Comparison of ENCODE assay signal across 8 mouse cellular contexts in the genomic region with DNA sequence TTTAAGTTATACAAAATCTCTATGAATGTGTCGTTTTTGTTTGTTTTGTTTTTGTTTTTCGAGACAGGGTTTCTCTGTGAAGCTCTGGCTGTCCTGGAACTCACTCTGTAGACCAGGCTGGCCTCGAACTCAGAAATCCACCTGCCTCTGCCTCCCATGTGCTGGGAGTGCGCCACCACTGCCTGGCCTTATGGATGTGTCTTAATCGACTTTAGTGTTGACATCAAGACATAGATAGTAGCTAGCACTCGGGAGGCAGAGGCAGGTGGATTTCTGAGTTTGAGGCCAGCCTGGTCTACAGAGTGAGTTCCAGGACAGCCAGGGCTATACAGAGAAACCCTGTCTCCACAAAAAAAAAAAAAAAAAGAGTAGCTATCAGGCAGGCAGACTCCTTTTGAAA. TPM values are rescaled to one million over a fixed set of nuclear protein-coding genes. Genes with fewer than 3 reads are reported as not detected.
DNase-seq lines count a peak whose midpoint lies in the region; ATAC-seq and TF ChIP-seq lines count a peak whose summit lies in the region.
"Not testable (repeated sequence)": the region's sequence is repeated elsewhere in the genome, so short reads cannot be mapped to it uniquely, and the experiment has no call there.

No protein-coding gene starts in this region.

- not testable (repeated sequence) for ATAC-seq in G1E (ENCODE audit: extremely low read depth, insufficient number of reproducible peaks, low FRiP score, poor library complexity, severe bottlenecking); embryonic facial prominence, embryonic 14.5 days (ENCODE audit: low read depth); forebrain, postnatal 0 days; hindbrain, embryonic 12.5 days (ENCODE audit: low FRiP score); kidney, embryonic 15.5 days (replicated peaks; ENCODE audit: low FRiP score); liver, embryonic 12.5 days; neural tube, embryonic 14.5 days (ENCODE audit: low read depth)

- not testable (repeated sequence) for H3K27me3 ChIP-seq in G1E (ENCODE audit: insufficient read depth, low read length); embryonic facial prominence, embryonic 14.5 days (replicated peaks; ENCODE audit: control insufficient read depth, insufficient read depth, low read length); forebrain, postnatal 0 days (ENCODE audit: insufficient read depth, low read length); hindbrain, embryonic 12.5 days; kidney, embryonic 15.5 days; liver, embryonic 12.5 days (replicated peaks); neural tube, embryonic 14.5 days (ENCODE audit: control insufficient read depth, insufficient read depth, low read length)
- peaks cover 18% of the 10 kb centered on the region for H3K27me3 ChIP-seq in midbrain, embryonic 10.5 days (ENCODE audit: low read depth, poor library complexity, severe bottlenecking)

- not testable (repeated sequence) for TF ChIP-seq CTCF in G1E (IDR thresholded peaks at IDR 0.05; ENCODE audit: low read depth, low read length); forebrain, postnatal 0 days (IDR thresholded peaks at IDR 0.05; ENCODE audit: low read depth)

- not testable (repeated sequence) for DNase-seq in G1E (ENCODE audit: low spot score); embryonic facial prominence, embryonic 14.5 days (ENCODE audit: low spot score); forebrain, postnatal 0 days; midbrain, embryonic 10.5 days (ENCODE audit: low spot score)

- peaks cover 58% of the 10 kb centered on the region for H3K36me3 ChIP-seq in G1E (replicated peaks)
- not testable (repeated sequence) for H3K36me3 ChIP-seq in embryonic facial prominence, embryonic 14.5 days (ENCODE audit: control insufficient read depth, insufficient read depth, low read length); forebrain, postnatal 0 days (ENCODE audit: insufficient read depth); hindbrain, embryonic 12.5 days; kidney, embryonic 15.5 days; midbrain, embryonic 10.5 days; neural tube, embryonic 14.5 days (ENCODE audit: control insufficient read depth, insufficient read depth, low read length)
- H3K36me3 ChIP-seq in liver, embryonic 12.5 days = peaks cover 38% of the 10 kb centered on the region

- peak overlapping the region; percentile 92 for H3K4me2 ChIP-seq in embryonic facial prominence, embryonic 14.5 days (ENCODE audit: low read depth, low read length)
- H3K4me2 ChIP-seq in forebrain, postnatal 0 days (ENCODE audit: low read depth) = peak overlapping the region; percentile 85
- H3K4me2 ChIP-seq in hindbrain, embryonic 12.5 days (replicated peaks) = peak overlapping the region; percentile 63
- peak overlapping the region; percentile 90 for H3K4me2 ChIP-seq in kidney, embryonic 15.5 days
- peak overlapping the region; percentile 93 for H3K4me2 ChIP-seq in liver, embryonic 12.5 days
- peak overlapping the region; percentile 71; the same call in 1 of the 2 replicates for H3K4me2 ChIP-seq in neural tube, embryonic 14.5 days (ENCODE audit: low read depth, low read length)

- not testable (repeated sequence) for H3K9me3 ChIP-seq in G1E (replicated peaks); embryonic facial prominence, embryonic 14.5 days (ENCODE audit: control insufficient read depth, low read length); forebrain, postnatal 0 days (ENCODE audit: low read length); hindbrain, embryonic 12.5 days (replicated peaks); kidney, embryonic 15.5 days (replicated peaks); liver, embryonic 12.5 days (replicated peaks); midbrain, embryonic 10.5 days (replicated peaks); neural tube, embryonic 14.5 days (ENCODE audit: control insufficient read depth, low read length)

- H3K4me1 ChIP-seq in G1E (ENCODE audit: insufficient read depth, low read depth, low read length) = peaks cover 71% of the 10 kb centered on the region
- H3K4me1 ChIP-seq in embryonic facial prominence, embryonic 14.5 days (ENCODE audit: control insufficient read depth, insufficient read depth, low read length) = peaks cover 31% of the 10 kb centered on the region
- H3K4me1 ChIP-seq in forebrain, postnatal 0 days (ENCODE audit: insufficient read depth) = peaks cover 16% of the 10 kb centered on the region
- peaks cover 46% of the 10 kb centered on the region for H3K4me1 ChIP-seq in hindbrain, embryonic 12.5 days
- H3K4me1 ChIP-seq in kidney, embryonic 15.5 days = peaks cover 58% of the 10 kb centered on the region
- H3K4me1 ChIP-seq in liver, embryonic 12.5 days = peaks cover 73% of the 10 kb centered on the region
- H3K4me1 ChIP-seq in midbrain, embryonic 10.5 days = peaks cover 56% of the 10 kb centered on the region
- peaks cover 27% of the 10 kb centered on the region for H3K4me1 ChIP-seq in neural tube, embryonic 14.5 days (ENCODE audit: control insufficient read depth, insufficient read depth, low read length)

- H3K4me3 ChIP-seq in G1E (ENCODE audit: low read depth, low read length) = peak overlapping the region; percentile 48; the same call in 1 of the 2 replicates
- peak overlapping the region; percentile 92 for H3K4me3 ChIP-seq in embryonic facial prominence, embryonic 14.5 days (ENCODE audit: low read depth, low read length)
- not testable (repeated sequence) for H3K4me3 ChIP-seq in forebrain, postnatal 0 days (ENCODE audit: low read depth, low read length)
- peak overlapping the region; percentile 81; the same call in 1 of the 2 replicates for H3K4me3 ChIP-seq in hindbrain, embryonic 12.5 days
- H3K4me3 ChIP-seq in kidney, embryonic 15.5 days (replicated peaks) = peak overlapping the region; percentile 71
- peak overlapping the region; percentile 98 for H3K4me3 ChIP-seq in liver, embryonic 12.5 days
- H3K4me3 ChIP-seq in midbrain, embryonic 10.5 days = peak overlapping the region; percentile 94
- peak overlapping the region; percentile 84; the same call in 1 of the 2 replicates for H3K4me3 ChIP-seq in neural tube, embryonic 14.5 days (ENCODE audit: low read depth, low read length)

- not testable (repeated sequence) for H3K27ac ChIP-seq in embryonic facial prominence, embryonic 14.5 days (replicated peaks; ENCODE audit: low read depth, low read length); forebrain, postnatal 0 days (ENCODE audit: low read depth, low read length); neural tube, embryonic 14.5 days (ENCODE audit: low read depth, low read length)
- H3K27ac ChIP-seq in hindbrain, embryonic 12.5 days = 0 out of 2 replicates have a peak overlapping the region, but pooled peaks have one; percentile 98
- H3K27ac ChIP-seq in kidney, embryonic 15.5 days = peak overlapping the region; percentile 99
- peak overlapping the region; percentile 97 for H3K27ac ChIP-seq in liver, embryonic 12.5 days
- peak overlapping the region; percentile 99; the same call in 1 of the 2 replicates for H3K27ac ChIP-seq in midbrain, embryonic 10.5 days (replicated peaks)

- WGBS in embryonic facial prominence, embryonic 14.5 days = 78% methylated on average over 6 of the region's 6 CpGs
- WGBS in forebrain, postnatal 0 days = 83% methylated on average over 6 of the region's 6 CpGs
- 86% methylated on average over 6 of the region's 6 CpGs for WGBS in hindbrain, embryonic 12.5 days
- WGBS in kidney, embryonic 15.5 days = 71% methylated on average over 6 of the region's 6 CpGs
- 33% methylated on average over 6 of the region's 6 CpGs for WGBS in liver, embryonic 12.5 days (ENCODE audit: insufficient replicate concordance)
- 80% methylated on average over 6 of the region's 6 CpGs for WGBS in midbrain, embryonic 10.5 days
- 81% methylated on average over 6 of the region's 6 CpGs for WGBS in neural tube, embryonic 14.5 days

- not testable (repeated sequence) for H3K9ac ChIP-seq in embryonic facial prominence, embryonic 14.5 days (ENCODE audit: low read depth, low read length); forebrain, postnatal 0 days; hindbrain, embryonic 12.5 days; kidney, embryonic 15.5 days; neural tube, embryonic 14.5 days (replicated peaks; ENCODE audit: low read depth, low read length)
- H3K9ac ChIP-seq in liver, embryonic 12.5 days = peak overlapping the region; percentile 100

RNA-seq across cellular contexts. Expression of a gene that starts 1.3 kb away (rescaled TPM):
- total RNA-seq in G1E (2014; fragmentation: Nextera tagmentation) = 87.0 and 106 TPM in 2 replicates
- 74.1 and 81.5 TPM in 2 replicates for total RNA-seq in G1E (2017)
- polyA plus RNA-seq in G1E (2012) = 502 and 583 TPM in 2 replicates
- 70.2 and 77.1 TPM in 2 replicates for polyA plus RNA-seq in embryonic facial prominence, embryonic 14.5 days (2014; fragmentation: Nextera tagmentation; extraction: Ambion mirVana)
- total RNA-seq in forebrain, postnatal 0 days (2014; rRNA removed) = 129 and 132 TPM in 2 replicates
- 143 and 148 TPM in 2 replicates for polyA plus RNA-seq in forebrain, postnatal 0 days (2015; fragmentation: Nextera tagmentation; extraction: Ambion mirVana)
- polyA plus RNA-seq in hindbrain, embryonic 12.5 days (2016; fragmentation: Nextera tagmentation; extraction: Ambion mirVana) = 133 and 134 TPM in 2 replicates
- polyA plus RNA-seq in kidney, embryonic 15.5 days (2015; fragmentation: Nextera tagmentation; extraction: Ambion mirVana) = 162 and 175 TPM in 2 replicates
- 168 and 173 TPM in 2 replicates for polyA plus RNA-seq in liver, embryonic 12.5 days (2016; fragmentation: Nextera tagmentation; extraction: Ambion mirVana)
- polyA plus RNA-seq in midbrain, embryonic 10.5 days (2016; fragmentation: Nextera tagmentation; extraction: Ambion mirVana) = 151 and 152 TPM in 2 replicates
- 65.8 and 70.7 TPM in 2 replicates for polyA plus RNA-seq in neural tube, embryonic 14.5 days (2014; fragmentation: Nextera tagmentation; extraction: Ambion mirVana)

RNA-seq across cellular contexts. Expression of a gene that starts 1.5 kb away (rescaled TPM):
- total RNA-seq in G1E (2014; fragmentation: Nextera tagmentation) = 28.6 and 44.4 TPM in 2 replicates
- total RNA-seq in G1E (2017) = 16.1 and 17.2 TPM in 2 replicates
- 34.2 and 43.2 TPM in 2 replicates for polyA plus RNA-seq in G1E (2012)
- polyA plus RNA-seq in embryonic facial prominence, embryonic 14.5 days (2014; fragmentation: Nextera tagmentation; extraction: Ambion mirVana) = 43.5 and 46.9 TPM in 2 replicates
- 28.0 and 33.6 TPM in 2 replicates for total RNA-seq in forebrain, postnatal 0 days (2014; rRNA removed)
- 20.7 and 24.0 TPM in 2 replicates for polyA plus RNA-seq in forebrain, postnatal 0 days (2015; fragmentation: Nextera tagmentation; extraction: Ambion mirVana)
- 23.9 and 26.8 TPM in 2 replicates for polyA plus RNA-seq in hindbrain, embryonic 12.5 days (2016; fragmentation: Nextera tagmentation; extraction: Ambion mirVana)
- 27.2 and 30.9 TPM in 2 replicates for polyA plus RNA-seq in kidney, embryonic 15.5 days (2015; fragmentation: Nextera tagmentation; extraction: Ambion mirVana)
- 26.0 and 28.6 TPM in 2 replicates for polyA plus RNA-seq in liver, embryonic 12.5 days (2016; fragmentation: Nextera tagmentation; extraction: Ambion mirVana)
- polyA plus RNA-seq in midbrain, embryonic 10.5 days (2016; fragmentation: Nextera tagmentation; extraction: Ambion mirVana) = 22.5 and 23.7 TPM in 2 replicates
- polyA plus RNA-seq in neural tube, embryonic 14.5 days (2014; fragmentation: Nextera tagmentation; extraction: Ambion mirVana) = 27.7 and 32.4 TPM in 2 replicates

RNA-seq across cellular contexts. Expression of a gene that starts 25.1 kb away (rescaled TPM):
- total RNA-seq in G1E (2014; fragmentation: Nextera tagmentation) (16.0 and 17.3 TPM in 2 replicates), G1E (2017) (23.2 and 25.0 TPM in 2 replicates)
- polyA plus RNA-seq in G1E (2012) = 25.8 and 28.0 TPM in 2 replicates
- 28.5 and 29.0 TPM in 2 replicates for polyA plus RNA-seq in embryonic facial prominence, embryonic 14.5 days (2014; fragmentation: Nextera tagmentation; extraction: Ambion mirVana)
- 52.2 and 92.4 TPM in 2 replicates for total RNA-seq in forebrain, postnatal 0 days (2014; rRNA removed)
- 40.1 and 44.7 TPM in 2 replicates for polyA plus RNA-seq in forebrain, postnatal 0 days (2015; fragmentation: Nextera tagmentation; extraction: Ambion mirVana)
- 46.9 and 50.2 TPM in 2 replicates for polyA plus RNA-seq in hindbrain, embryonic 12.5 days (2016; fragmentation: Nextera tagmentation; extraction: Ambion mirVana)
- 36.9 and 37.7 TPM in 2 replicates for polyA plus RNA-seq in kidney, embryonic 15.5 days (2015; fragmentation: Nextera tagmentation; extraction: Ambion mirVana)
- polyA plus RNA-seq in liver, embryonic 12.5 days (2016; fragmentation: Nextera tagmentation; extraction: Ambion mirVana) = 23.5 and 24.3 TPM in 2 replicates
- polyA plus RNA-seq in midbrain, embryonic 10.5 days (2016; fragmentation: Nextera tagmentation; extraction: Ambion mirVana) = 53.2 and 62.7 TPM in 2 replicates
- polyA plus RNA-seq in neural tube, embryonic 14.5 days (2014; fragmentation: Nextera tagmentation; extraction: Ambion mirVana) = 51.5 and 57.7 TPM in 2 replicates

RNA-seq across cellular contexts. Expression of a gene that starts 53.1 kb away (rescaled TPM):
- total RNA-seq in G1E (2014; fragmentation: Nextera tagmentation) (9.5 and 12.0 TPM in 2 replicates), G1E (2017) (9.2 and 13.5 TPM in 2 replicates)
- polyA plus RNA-seq in G1E (2012) = 8.1 and 9.0 TPM in 2 replicates
- 17.6 and 18.8 TPM in 2 replicates for polyA plus RNA-seq in embryonic facial prominence, embryonic 14.5 days (2014; fragmentation: Nextera tagmentation; extraction: Ambion mirVana)
- 57.4 and 70.8 TPM in 2 replicates for total RNA-seq in forebrain, postnatal 0 days (2014; rRNA removed)
- 24.4 and 28.6 TPM in 2 replicates for polyA plus RNA-seq in forebrain, postnatal 0 days (2015; fragmentation: Nextera tagmentation; extraction: Ambion mirVana)
- polyA plus RNA-seq in hindbrain, embryonic 12.5 days (2016; fragmentation: Nextera tagmentation; extraction: Ambion mirVana) = 29.3 and 30.7 TPM in 2 replicates
- 26.4 and 28.8 TPM in 2 replicates for polyA plus RNA-seq in kidney, embryonic 15.5 days (2015; fragmentation: Nextera tagmentation; extraction: Ambion mirVana)
- 12.7 and 13.6 TPM in 2 replicates for polyA plus RNA-seq in liver, embryonic 12.5 days (2016; fragmentation: Nextera tagmentation; extraction: Ambion mirVana)
- polyA plus RNA-seq in midbrain, embryonic 10.5 days (2016; fragmentation: Nextera tagmentation; extraction: Ambion mirVana) = 27.8 and 29.6 TPM in 2 replicates
- polyA plus RNA-seq in neural tube, embryonic 14.5 days (2014; fragmentation: Nextera tagmentation; extraction: Ambion mirVana) = 28.9 and 30.9 TPM in 2 replicates

RNA-seq across cellular contexts. Expression of a gene that starts 56.9 kb away (rescaled TPM):
- total RNA-seq in G1E (2014; fragmentation: Nextera tagmentation) (not detected in 2 replicates), G1E (2017) (not detected in 2 replicates)
- polyA plus RNA-seq in G1E (2012) = not detected in 2 replicates
- polyA plus RNA-seq in embryonic facial prominence, embryonic 14.5 days (2014; fragmentation: Nextera tagmentation; extraction: Ambion mirVana) = 3.4 TPM in 2 replicates
- total RNA-seq in forebrain, postnatal 0 days (2014; rRNA removed) = 17.7 and 19.9 TPM in 2 replicates
- 4.0 and 6.2 TPM in 2 replicates for polyA plus RNA-seq in forebrain, postnatal 0 days (2015; fragmentation: Nextera tagmentation; extraction: Ambion mirVana)
- 4.7 and 4.8 TPM in 2 replicates for polyA plus RNA-seq in hindbrain, embryonic 12.5 days (2016; fragmentation: Nextera tagmentation; extraction: Ambion mirVana)
- 3.3 and 3.5 TPM in 2 replicates for polyA plus RNA-seq in kidney, embryonic 15.5 days (2015; fragmentation: Nextera tagmentation; extraction: Ambion mirVana)
- polyA plus RNA-seq in liver, embryonic 12.5 days (2016; fragmentation: Nextera tagmentation; extraction: Ambion mirVana) = 0.44 and 0.59 TPM in 2 replicates
- 2.0 and 2.3 TPM in 2 replicates for polyA plus RNA-seq in midbrain, embryonic 10.5 days (2016; fragmentation: Nextera tagmentation; extraction: Ambion mirVana)
- polyA plus RNA-seq in neural tube, embryonic 14.5 days (2014; fragmentation: Nextera tagmentation; extraction: Ambion mirVana) = 2.3 and 2.6 TPM in 2 replicates
